Mouse (Mus musculus) megakaryocyte, adult 5-6 weeks (primary cell): Measurements from ENCODE around the gene Wdr5b. TPM values are rescaled to one million over a fixed set of nuclear protein-coding genes. Genes with fewer than 3 reads are reported as not detected.
"Not testable (repeated sequence)": the region's sequence is repeated elsewhere in the genome, so short reads cannot be mapped to it uniquely, and the experiment has no call there.

ENCODE experiments used
- ATAC-seq: 2 replicates; pipeline ENCODE4 v1.8.0; 2016; ENCODE audit warnings: mild to moderate bottlenecking, inconsistent platforms; ENCODE audit not compliant: poor library complexity, severe bottlenecking
- total RNA-seq, 2 experiments: library from RNA; stranded (forward) in 1 of 2; stranded (reverse) in 1 of 2; fragments of 153-499, 151-499 nt in 1 of 2; fragments of 221-1000, 200-1000 nt in 1 of 2; gene quantifications; 2 replicates each; pipeline versions ENCODE4 v1.2.3 to v1.2.4; 2015 to 2017

Gene Wdr5b
- total RNA-seq (2015) (5.5 and 6.9 TPM in 2 replicates), total RNA-seq (2017) (11.7 and 12.0 TPM in 2 replicates)

DNA sequence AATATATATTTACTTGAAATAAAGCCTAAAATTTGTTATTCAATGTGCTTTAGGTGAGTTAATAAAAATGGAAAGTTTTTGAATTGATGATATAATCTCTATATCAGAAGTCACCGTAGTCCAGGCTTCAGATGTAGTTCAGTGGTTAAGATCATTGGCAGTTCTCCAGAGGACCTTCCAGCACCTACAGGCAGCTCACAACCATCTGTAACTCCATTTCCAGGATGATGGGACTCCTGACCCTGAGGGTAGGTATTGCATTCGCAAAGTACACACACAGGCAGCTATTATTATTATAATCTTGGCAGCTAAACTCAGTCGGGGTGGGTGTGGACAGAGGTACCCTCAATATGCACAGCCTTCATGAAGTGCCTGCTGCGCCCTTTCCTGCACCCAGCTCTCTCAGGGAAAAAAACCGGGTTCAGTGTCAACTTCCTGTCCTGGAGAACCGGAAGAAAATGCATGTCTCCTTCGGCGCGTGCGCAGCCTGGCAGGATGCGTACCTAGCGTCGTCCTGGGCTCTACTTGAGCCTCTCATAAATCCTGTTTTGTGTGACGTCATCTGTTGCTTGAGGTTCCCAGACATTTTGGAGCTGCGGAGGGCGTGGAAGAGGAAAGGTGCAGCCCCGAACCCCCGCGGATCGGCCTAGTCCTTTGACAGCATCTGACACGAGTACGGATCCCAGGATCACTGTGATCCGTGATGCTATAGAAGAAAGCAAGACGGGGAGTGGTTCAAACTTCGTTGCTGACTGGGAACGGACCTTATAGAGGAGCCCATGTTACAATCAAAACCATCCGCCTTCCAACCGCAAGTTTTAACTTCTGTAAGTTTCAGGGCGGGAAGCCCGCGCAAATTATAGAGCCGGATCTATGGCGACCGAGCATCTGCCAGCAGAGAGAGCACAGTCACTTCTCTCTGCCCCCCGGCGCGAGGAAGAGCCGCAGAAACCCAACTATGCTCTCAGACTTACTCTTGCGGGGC, at the start of gene Wdr5b:
Gene Wdr5b (plus strand): TSS at position 551 of the 985 bp plus-strand sequence.
- ATAC-seq = peak; percentile 95

DNA sequence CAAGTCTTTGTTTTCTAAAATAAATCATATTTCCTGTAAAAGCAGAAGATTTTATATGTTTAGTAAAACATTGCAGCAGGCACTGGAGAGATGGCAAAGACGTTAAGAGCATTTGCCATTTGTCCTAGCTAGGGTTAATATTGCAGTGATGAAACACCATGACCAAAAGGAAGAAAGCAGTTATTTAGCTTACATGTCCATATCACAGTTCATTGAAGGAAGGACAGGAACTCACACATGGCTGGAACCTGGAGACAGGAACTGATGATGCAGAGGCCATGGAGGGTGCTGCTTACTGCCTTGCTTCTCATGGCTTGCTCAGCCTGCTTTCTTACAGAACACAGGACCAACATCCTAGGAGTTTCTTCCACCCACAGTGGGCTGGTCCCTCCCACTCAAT, 48.6 kb upstream of the Wdr5b start:
- ATAC-seq = no peak

DNA sequence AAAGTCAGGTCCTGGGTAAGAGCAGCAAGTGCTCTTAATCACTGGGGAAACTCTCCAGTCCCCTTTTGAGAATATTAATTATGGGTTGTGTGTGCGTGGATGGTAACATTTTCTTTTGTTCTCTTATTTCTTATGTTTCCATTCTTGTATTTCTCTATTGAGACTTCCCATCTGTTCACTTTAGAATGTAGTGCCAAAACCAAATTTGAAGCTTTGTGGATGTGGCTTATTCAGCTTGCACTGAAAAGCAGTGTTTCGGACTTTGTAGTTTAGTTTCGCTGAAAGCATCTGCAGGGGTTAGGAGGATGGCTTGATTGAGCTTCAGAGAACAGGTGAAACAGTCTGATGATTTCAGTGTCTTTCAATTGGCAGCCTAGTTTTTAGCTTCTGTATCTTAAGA, 47.7 kb upstream of the Wdr5b start:
- ATAC-seq = no peak

DNA sequence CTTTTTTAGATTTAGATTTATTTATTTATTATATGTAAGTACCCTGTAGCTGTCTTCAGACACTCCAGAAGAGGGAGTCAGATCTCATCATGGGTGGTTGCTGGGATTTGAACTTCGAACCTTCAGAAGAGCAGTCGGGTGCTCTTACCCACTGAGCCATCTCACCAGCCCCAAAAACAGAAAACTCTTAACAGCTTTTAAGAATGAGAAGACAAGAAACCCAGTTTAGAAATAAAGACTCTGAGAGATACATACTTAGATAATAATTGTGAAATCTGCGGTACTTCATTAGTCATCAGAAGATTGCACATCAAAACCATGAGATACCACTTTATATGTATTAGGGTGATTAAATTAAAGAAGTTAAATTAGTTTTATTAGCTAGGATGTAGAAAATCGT, 42.1 kb upstream of the Wdr5b start:
- ATAC-seq = not testable (repeated sequence)

DNA sequence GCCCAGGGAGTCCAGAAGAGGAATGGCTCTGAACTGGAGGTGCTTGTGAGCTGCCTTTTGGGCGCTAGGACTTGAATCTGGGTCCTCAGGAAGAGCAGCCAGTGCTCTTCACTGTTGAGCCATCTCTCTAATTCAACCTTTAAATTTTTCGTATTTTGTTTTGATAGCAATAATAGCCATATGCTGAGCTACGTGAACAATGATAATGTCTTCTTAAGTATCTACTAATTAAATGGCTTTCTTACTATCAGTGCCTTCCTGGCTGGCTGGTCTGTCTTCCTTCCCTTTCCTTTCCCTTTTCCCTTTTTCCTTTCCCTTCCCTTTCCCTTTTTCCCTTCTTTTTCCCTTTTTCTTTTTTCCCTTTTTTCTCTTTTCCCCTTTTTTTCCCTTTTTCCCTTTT, 32.6 kb upstream of the Wdr5b start:
- no peak for ATAC-seq

GRCm38 (mm10) chr16:36016335-36016734, 24.7 kb upstream of the Wdr5b start:
- ATAC-seq = no peak

DNA sequence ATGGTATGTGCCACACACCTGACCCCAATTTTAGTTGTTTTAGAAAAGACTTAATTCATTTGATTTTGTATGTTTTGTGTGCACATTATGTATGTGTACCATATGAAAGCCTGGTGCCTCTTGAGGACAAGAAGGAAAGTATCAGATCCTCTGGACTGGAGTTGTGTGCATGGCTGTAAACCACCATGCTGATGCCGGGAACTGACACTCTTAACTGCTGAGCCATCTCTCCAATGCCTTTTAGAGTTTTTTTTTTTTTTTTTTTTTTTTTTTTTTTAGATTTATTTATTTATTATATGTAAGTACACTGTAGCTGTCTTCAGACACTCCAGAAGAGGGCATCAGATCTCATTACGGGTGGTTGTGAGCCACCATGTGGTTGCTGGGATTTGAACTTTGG, 12.9 kb upstream of the Wdr5b start:
- not testable (repeated sequence) for ATAC-seq

DNA sequence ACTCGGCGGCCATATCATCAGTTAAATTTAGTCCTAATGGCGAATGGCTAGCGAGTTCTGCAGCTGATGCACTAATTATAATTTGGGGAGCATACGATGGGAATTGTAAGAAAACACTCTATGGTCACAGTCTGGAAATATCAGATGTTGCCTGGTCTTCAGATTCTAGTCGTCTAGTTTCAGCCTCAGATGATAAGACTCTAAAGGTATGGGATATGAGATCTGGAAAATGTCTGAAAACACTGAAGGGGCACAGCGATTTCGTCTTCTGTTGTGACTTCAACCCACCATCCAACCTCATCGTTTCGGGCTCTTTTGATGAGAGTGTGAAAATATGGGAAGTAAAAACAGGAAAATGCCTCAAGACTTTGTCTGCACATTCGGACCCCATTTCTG, 633 bp downstream of the Wdr5b start:
- no peak for ATAC-seq

DNA sequence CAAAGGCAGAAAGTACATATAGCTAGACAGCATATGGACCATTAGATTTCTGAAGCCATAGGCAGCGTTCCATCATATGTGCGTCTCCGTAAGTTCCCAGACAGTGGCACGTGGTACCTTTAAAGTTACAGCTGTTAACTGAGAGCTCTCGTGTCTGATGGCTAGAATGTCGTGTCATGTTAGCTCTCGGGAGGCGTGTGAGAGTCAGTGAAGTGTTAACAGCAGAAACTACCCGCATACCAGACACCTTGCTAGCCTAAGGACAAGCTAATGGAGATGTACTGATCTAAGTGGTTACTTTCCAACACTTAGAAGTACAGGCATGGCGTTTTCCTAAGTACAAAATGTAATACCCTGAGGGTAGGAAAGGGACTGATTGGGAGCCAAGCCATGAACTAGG, 2.1 kb downstream of the Wdr5b start:
- no peak for ATAC-seq

GRCm38 (mm10) chr16:36043964-36044363, 3.0 kb downstream of the Wdr5b start:
- no peak for ATAC-seq

DNA sequence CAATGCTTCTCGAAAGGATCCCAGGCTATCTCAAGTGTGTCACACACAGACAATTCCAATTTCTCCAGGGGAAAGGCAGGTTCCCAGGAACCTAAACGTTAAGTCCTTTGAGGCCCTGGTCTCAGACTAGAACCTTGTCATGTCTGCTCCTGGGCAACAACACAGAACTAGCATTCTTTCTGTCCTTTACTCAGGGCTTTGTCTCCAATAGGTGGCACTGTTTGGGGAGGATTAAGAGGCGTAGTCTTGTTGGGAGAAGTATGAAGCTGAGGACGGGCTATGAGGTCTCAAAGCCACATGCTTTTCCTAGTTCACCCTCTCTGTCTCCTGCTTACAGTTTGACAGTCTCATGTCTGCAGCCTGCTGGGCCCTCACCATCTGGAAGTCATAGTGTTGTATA, 6.5 kb downstream of the Wdr5b start:
- no peak for ATAC-seq

DNA sequence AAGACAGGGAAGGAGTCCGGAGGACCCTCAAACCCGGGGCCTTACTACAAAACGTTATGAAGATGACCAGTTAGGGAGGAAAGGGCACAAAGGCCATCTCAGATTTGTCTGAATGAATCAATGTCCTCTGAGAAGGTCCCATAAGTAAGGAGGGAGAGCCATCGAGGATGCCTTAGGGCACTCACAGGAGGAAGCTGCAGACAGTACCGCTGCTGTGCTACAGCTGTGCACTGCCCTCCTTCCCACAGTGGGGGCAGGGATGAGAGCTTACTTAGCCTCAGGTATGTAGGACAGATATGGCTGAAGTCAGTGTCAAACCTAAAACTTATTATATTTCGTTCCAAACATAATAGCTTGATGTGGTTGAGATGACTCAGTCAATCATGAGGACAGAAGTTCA, 10.5 kb downstream of the Wdr5b start:
- ATAC-seq = no peak

DNA sequence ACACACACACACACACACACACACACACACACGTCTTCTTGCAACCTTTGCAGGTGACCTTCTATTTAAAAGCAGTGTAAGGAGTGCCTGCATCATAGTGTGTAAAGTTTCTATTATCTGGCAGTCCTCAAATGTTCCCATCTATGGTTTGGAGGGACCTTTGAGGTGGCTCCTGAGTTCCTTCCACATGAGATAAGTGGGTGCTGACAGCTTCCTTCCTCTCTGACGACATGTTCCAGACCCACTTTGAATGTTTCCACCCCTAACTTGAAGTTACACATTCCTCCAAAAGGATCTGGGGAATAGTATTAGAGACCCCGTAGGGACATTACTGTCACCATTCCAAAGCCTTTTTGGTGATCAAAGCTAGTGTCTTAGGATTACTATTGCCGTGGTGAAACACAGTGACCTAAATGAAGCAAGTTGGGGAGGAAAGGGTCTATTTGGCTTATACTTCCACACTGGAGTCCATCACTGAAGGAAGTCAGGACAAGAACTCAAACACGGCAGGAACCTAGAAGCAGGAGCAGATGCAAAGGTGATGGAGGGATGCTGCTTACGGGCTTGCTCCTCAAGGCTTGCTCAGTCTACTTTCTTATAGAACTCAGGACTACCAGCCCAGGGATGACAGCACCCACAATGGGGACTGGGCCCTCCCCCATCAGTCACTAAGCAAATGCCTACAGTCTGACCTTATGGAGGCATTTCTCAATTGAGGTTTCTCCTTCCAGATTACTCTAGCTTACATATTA, 12.7 kb downstream of the Wdr5b start:
- no peak for ATAC-seq

DNA sequence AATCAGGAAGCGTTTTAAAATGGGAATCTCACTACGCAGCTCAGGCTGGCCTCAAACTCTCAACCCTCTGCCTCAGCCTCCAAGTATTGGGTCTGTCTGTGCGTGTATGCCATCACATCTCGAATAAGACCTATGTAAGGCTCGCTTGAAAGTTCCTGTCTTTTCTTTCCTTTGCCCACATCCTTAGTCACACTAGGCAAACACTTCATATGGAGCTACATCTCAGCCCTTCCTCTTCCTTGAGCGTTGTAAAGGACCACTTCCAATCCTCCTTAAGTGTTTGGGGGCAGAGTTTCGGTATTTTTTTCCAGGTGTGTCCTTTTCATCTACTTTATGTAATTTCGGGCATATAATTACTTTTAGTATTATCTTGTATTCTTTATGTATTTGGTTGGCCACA, 13.9 kb downstream of the Wdr5b start:
- ATAC-seq = no peak

DNA sequence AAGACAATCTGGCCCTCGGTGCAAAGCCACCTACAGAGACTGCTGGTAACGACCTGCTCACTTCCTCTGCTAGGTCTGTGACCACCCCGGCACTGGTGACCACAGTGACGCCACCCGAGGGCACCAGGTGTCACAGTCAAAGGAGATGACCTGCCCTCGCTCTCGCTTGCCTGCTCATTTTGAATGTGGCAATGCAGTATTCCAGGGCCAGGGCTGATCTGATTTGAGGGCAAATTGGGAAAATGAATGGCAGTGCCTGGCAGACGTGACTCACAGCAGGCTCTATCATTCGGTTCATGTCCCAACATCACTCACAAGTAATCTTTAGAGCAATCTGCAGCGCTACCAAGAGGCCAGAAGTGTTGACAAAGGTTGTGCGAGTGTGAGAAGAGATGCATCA, 15.4 kb downstream of the Wdr5b start:
- ATAC-seq = no peak

- no peak for ATAC-seq
Measured at GRCm38 (mm10) chr16:36057933-36058475, 17.0 kb downstream of the Wdr5b start.

GRCm38 (mm10) chr16:36062534-36062933, 21.5 kb downstream of the Wdr5b start:
- ATAC-seq = not testable (repeated sequence)

- ATAC-seq = no peak
Measured at GRCm38 (mm10) chr16:36063315-36063714, 22.3 kb downstream of the Wdr5b start.

DNA sequence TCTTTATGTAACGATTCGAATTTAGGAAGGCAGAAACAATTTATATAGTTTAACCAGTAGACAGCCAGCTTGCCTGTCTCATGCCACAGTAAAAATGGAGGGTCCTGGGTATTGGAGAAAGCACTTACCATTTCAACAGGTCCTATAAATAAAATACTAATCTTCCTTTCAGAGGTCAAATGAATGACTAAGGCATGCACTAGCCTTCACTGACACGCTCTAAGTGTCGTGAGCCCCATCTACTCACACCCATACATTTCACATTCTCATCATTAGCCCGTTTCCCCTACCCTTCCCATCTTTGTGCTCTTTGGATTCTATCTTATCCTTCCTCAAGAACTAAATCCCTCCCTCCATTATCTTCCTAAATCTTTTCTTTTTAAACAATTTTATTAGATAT, 23.9 kb downstream of the Wdr5b start:
- no peak for ATAC-seq

DNA sequence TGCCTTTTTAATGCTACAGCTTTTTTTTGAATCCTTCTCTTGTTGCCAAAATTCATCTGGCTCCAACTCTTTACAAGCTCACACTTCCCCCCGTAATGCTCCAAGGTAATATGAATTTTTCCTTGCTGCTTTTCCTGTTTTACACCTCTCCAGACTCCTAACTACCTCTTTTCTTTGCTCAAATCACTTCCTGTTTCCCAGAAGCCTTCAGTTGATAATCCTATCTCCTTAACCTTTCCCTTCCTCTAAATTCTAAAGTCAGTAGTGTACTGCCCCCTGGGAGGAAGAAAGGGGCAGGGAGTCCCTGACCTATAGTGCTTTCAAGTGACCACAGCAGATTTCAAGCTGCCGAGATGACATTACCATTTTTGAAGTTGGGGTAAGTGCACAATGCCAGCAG, 26.7 kb downstream of the Wdr5b start:
- ATAC-seq = no peak

DNA sequence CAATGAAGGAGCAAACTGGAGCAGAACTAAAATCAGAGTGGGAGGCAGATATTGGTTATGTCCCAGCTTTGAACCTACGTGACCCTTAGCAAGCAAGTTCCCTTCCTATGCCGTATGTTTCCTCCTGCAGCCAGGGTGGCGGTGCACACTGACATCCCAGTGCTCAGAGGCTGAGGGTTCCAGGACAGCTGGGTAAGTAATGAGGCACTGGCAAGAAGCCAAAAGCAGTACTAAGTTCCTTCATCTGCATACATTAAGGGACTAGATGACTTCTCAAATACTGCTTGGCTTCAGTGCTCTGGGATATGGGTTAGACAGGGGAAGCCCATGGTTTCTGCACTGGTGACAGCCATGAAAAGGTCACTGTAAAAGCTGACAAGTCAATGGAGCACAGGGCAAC, 27.4 kb downstream of the Wdr5b start:
- ATAC-seq = no peak
